Mouse (Mus musculus) cerebellum, adult 9-10 months (tissue): ENCODE data around the gene Scoc.

Source experiments
- DNase-seq: peaks from one replicate; pipeline ENCODE4 v3.0.0; 2022

Scoc gene

GRCm38 (mm10) chr8:83396680-83397079, 61.5 kb downstream of the Scoc start:
- no peak for DNase-seq

DNA sequence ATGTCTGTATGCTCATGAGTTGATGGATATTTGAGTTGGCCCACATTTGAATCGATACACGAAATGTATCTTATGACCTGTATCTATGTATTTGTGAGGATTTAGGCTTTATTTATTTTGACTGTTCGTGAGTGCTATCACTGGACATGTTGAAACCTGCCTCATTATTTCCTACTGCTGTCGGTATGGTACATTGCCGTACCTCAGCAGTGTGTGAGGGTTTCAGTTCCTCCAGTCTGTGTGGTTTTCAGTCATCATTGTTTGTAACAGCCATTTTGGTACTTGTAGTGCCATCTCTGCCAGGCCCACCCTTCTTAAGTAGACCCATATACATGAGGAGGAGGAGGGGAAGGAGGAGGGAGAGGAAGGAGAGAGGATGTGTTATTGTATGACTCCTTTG, 63.9 kb downstream of the Scoc start:
- DNase-seq = no peak

DNA sequence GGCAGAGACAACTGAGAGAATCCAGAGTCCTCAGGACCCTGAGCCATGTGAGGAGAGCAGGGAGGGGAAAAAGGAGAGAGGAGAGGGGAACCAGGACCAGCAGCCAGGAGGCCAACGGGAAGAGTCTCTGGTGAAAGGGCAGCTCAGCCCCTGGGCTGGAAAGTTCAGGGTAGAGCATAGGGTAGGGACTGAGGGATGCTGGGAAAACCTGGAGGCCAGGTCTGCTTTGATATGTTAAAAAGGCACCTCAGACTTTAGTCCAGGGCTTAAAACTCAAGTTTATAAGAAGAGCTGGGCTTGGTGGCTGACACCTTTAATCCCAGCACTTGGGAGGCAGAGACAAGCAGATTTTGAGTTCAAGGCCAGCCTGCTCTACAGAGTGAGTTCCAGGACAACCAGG, 65.7 kb downstream of the Scoc start:
- DNase-seq = no peak

DNA sequence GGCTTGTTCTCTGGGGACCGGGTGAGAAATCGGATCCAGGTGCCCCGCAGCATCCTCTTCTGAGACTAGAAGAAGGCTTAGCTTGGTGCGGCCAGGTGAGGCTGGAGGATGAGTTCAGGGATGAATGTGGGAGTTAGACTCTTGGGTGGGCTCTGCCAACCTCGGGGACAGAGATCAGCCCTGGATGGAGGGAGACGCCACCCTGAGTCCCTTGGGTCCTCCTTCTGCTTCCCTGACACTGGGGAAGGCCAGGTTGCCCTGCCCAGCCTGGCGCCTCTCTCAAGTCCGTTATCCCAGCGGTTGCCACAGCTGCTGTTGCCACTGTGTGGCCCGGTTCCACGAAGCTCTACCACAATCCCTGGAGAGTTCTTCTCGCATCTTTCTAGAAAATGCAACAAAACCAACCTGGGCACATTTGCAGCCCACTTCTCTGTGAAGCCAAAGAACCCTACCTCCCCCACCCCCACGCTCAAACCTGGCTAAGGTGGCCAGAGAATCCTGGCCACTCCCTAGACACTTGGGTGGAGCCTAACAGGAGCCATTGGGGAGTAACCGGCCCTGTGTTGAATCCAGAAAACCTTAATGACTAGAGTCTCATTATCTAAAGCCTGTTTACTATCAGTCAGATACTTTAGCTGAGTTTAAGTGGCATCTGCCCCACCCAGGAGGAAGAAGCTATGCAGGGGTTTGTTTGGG, 68.0 kb downstream of the Scoc start:
- DNase-seq = no peak

DNA sequence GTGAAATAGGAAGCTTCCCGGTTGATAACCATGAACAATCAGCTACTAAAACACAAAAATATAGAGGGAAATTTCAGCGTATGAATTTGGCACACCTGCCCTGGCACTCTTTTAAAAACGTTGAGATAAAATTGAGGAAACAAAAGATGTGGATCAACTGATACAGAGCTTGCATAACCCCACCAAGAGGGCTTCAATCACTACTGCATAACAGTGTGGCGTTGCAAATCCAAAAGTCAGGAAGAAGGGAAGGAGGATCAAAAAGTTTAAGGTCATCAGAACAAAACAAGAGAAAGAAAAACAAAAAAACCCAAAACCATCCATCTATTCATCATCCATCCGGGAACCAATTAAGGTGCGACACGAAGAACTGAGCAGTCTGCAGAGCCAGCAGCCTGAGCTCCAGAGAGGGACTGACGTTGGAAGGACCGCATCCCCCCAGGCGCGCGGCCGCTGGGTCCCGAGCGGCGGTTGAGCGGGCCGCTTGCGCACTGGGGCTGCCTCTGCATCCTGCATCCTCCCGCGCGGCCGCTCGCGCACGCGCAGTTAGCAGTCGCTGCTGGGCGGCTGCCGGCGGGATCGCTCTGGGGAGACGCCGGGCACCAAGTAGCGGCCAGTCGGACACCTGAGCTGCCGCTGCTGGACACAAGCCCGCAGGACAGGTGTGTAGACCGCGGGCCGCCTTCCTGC, 68.7 kb downstream of the Scoc start, which contains the start of gene Clgn:
Clgn (plus strand) TSS at position 552 of the 690 bp plus-strand sequence.
- peak; percentile 84 for DNase-seq

DNA sequence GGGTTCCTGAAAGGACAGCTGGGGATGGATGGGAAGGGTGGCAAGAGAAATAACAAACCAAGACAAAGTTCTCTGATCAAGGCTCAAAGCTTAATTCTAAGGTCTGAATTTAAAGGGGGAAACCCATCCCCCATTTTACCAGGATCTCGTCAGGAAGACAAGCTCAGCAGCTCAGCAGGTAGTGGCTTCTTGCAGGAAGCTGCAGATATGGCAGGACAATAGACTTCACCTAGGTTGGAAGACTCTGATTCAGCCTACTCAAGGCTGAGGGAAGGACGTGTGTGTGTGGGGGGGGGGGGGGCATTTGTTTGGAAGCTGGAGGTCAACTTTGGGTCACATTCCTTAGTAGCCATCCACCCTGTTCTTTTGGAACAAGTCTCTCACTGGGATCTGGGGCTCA, 75.3 kb downstream of the Scoc start:
- DNase-seq = no peak

GRCm38 (mm10) chr8:83381016-83381415, 77.2 kb downstream of the Scoc start:
- no peak for DNase-seq

GRCm38 (mm10) chr8:83380141-83380540, 78.0 kb downstream of the Scoc start:
- DNase-seq = no peak
